Mouse (Mus musculus) liver, embryonic 14.5 days (tissue): ENCODE results near the gene Spag17. TPM values are rescaled to one million over a fixed set of nuclear protein-coding genes. Genes with fewer than 3 reads are reported as not detected.

ENCODE experiments used
- ATAC-seq: fragments of 200-750 bp; cut with Nextera tagmentation; 2 replicates; pipeline ENCODE4 v1.8.0; 2017; ENCODE audit warnings: moderate number of reproducible peaks, mild to moderate bottlenecking, moderate library complexity; ENCODE audit not compliant: insufficient read depth
- DNase-seq, 3 experiments: peaks; one replicate each; pipeline ENCODE4 v3.0.0-alpha.2; 2012 to 2013; ENCODE audit warnings: low read depth in 3 of 3, low spot score in 3 of 3
- H3K27ac ChIP-seq: fragments of 300-500 bp; sonication (generic); 2 replicates; pipeline ENCODE4 v1.5.1; 2014; ENCODE audit warnings: moderate library complexity, mild to moderate bottlenecking, control low read depth, inconsistent platforms
- H3K27me3 ChIP-seq: fragments of 300-500 bp; sonication (generic); 2 replicates; pipeline ENCODE4 v1.6.1; 2014; ENCODE audit warnings: mild to moderate bottlenecking, low read length, moderate library complexity; ENCODE audit not compliant: control insufficient read depth, insufficient read depth
- H3K36me3 ChIP-seq: fragments of 300-500 bp; sonication (generic); replicated peaks from 2 replicates; pipeline ENCODE4 v1.6.1; 2014; ENCODE audit warnings: low read depth; ENCODE audit not compliant: control insufficient read depth, insufficient read depth
- H3K4me1 ChIP-seq, 2 experiments: fragments of 200-500 bp in 1 of 2; fragments of 300-500 bp in 1 of 2; sonication (generic) in 1 of 2; replicated peaks; 2 replicates each; pipeline ENCODE4 v1.6.1; 2012 to 2014; ENCODE audit warnings: antibody characterized with exemption in 1 of 2, inconsistent platforms in 1 of 2, low read length in 1 of 2; ENCODE audit not compliant: control insufficient read depth in 2 of 2, insufficient read depth in 2 of 2
- H3K4me2 ChIP-seq: fragments of 300-500 bp; sonication (generic); 2 replicates; pipeline ENCODE4 v1.6.1; 2014; ENCODE audit warnings: low read depth, mild to moderate bottlenecking, control low read depth, moderate library complexity
- H3K4me3 ChIP-seq, 2 experiments: fragments of 200-500 bp in 1 of 2; fragments of 300-500 bp in 1 of 2; sonication (generic) in 1 of 2; 2 replicates each; pipeline ENCODE4 v1.5.1; 2012 to 2014; ENCODE audit warnings: low read depth in 2 of 2, low read length in 2 of 2, mild to moderate bottlenecking in 2 of 2, control low read depth in 1 of 2, inconsistent platforms in 1 of 2, moderate library complexity in 1 of 2; ENCODE audit not compliant: insufficient read depth in 1 of 2
- H3K9ac ChIP-seq: fragments of 300-500 bp; sonication (generic); replicated peaks from 2 replicates; pipeline ENCODE4 v1.6.1; 2014; ENCODE audit warnings: mild to moderate bottlenecking, control low read depth, moderate library complexity
- H3K9me3 ChIP-seq: fragments of 300-500 bp; sonication (generic); 2 replicates; pipeline ENCODE4 v1.6.1; 2016; ENCODE audit warnings: low read length, mixed read lengths; ENCODE audit not compliant: control insufficient read depth
- CTCF ChIP-seq: IDR thresholded peaks from 2 replicates; pipeline ENCODE4 v1.5.1; 2016; ENCODE audit warnings: antibody characterized with exemption, low read depth, control low read depth
- EP300 ChIP-seq: IDR thresholded peaks from 2 replicates; pipeline ENCODE4 v1.6.1; 2016; ENCODE audit warnings: antibody characterized with exemption, low read depth
- WGBS: fragments of 180-500 bp; shearing (Covaris S2); extraction: QIAGEN DNeasy Blood & Tissue Kit; methylation state at CpG from one replicate; pipeline ENCODE4 v1.1.7; 2014; ENCODE audit not compliant: insufficient replicate concordance; 5-methylcytosine and 5-hydroxymethylcytosine counted together
- polyA plus RNA-seq, 2 experiments: library from polyadenylated mRNA; depleted of rRNA in 1 of 2; stranded (reverse) in 1 of 2; unstranded in 1 of 2; fragments of >200 nt; fragmentation: Nextera tagmentation in 1 of 2; extraction: Ambion mirVana in 1 of 2; gene quantifications; 2 replicates each; pipeline versions ENCODE4 v1.2.1 to v1.2.3; 2012 to 2014

Gene Spag17
- polyA plus RNA-seq, 2 experiments, result 0.02 to 0.09 TPM

DNA sequence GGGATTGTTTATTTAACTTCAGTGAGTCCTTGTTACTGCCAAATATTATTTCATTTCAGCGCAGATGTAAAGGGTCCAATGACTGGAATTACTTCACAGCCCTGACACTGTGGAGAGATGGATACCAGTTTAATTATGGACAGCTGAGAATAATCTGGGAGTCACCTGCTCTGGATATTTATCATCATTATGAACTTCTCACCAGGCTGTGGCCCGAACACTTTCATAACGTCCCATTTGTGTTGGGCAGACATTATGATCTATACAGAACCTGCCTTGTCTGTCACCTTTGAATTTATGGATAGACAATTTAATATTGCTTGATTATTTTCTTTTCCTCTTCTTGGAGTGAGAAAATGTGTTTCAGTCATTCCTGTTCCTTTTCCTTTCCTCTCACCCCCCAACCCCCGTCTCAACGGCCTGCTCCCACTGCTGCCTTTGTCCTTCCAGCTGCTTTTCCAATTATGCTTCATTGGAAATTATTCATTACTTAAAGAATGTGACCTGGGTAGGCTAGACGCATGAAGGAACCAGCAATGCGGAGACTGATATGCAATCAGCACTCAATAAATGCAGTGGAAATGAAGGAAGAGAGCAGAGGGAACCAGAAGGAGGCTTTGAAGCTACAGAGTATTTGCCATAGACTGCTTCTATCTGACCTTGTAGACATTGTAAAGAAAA is 74.7 kb downstream of the Spag17 start:
- 62% methylated on average over 7 of the region's 7 CpGs for WGBS
- no peak for ATAC-seq

DNA sequence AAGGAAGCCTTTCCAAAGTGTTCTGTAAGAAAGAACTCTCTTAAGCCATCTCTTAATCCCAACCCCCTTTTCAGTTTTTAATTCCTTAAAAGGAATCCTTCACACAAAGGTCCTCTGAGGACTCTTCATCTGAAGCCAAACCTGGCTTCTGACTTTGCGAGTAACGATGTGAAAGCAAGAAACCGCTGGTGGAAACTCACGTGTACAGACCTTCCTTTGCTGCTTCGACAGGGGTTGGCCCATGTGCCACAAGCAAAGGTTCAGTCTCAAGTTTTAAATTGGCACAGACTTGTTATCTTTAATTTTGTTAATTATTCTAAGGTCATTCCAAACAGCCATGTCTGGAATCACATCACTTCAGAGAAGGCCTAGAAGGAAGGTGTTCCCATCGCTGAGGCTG is 79.1 kb downstream of the Spag17 start:
- Histone ChIP-seq H3K9me3 (no peaks in the 10 kb centered on the region), H3K4me2 (no peak overlapping the region), H3K4me3 (no peak overlapping the region), H3K9ac (no peak overlapping the region), H3K4me1 (no peaks in the 10 kb centered on the region), H3K27ac (no peak overlapping the region), H3K27me3 (no peaks in the 10 kb centered on the region), H3K36me3 (no peaks in the 10 kb centered on the region)
- ATAC-seq (no peak), DNase-seq (no peak)
- 67% methylated on average over 6 of the region's 6 CpGs for WGBS
- TF ChIP-seq CTCF (no peak), EP300 (no peak)

More for the DNA sequence above, 74.7 kb downstream of the Spag17 start:
- Histone ChIP-seq H3K9ac (no peak overlapping the region), H3K36me3 (no peaks in the 10 kb centered on the region), H3K9me3 (no peaks in the 10 kb centered on the region), H3K4me3 (no peak overlapping the region), H3K27ac (no peak overlapping the region), H3K4me2 (no peak overlapping the region), H3K27me3 (no peaks in the 10 kb centered on the region), H3K4me1 (no peaks in the 10 kb centered on the region)
- TF ChIP-seq CTCF (no peak), EP300 (no peak)
- no peak for DNase-seq

DNA sequence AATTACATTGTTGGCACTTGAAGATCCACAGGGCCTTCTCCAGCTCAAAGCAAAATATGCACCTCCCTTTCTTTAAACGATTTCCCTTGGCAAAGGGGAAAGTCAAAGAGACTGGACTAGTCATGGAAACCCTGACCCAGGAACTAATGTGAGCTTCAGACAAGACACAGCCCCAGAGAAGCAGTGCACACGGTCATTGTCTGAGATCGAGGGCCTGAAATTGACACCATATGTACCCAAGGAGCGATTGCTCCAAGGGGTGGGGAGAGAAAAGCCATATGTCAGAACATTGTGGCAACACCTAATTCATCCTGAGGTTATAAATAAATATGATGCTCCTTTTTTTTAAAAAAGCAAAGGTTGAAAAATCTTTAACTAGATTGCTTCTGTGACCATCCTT is 80.7 kb downstream of the Spag17 start:
- Histone ChIP-seq H3K4me2 (no peak overlapping the region), H3K9me3 (no peaks in the 10 kb centered on the region), H3K4me3 (no peak overlapping the region), H3K27ac (no peak overlapping the region), H3K4me1 (no peaks in the 10 kb centered on the region), H3K27me3 (no peaks in the 10 kb centered on the region), H3K36me3 (no peaks in the 10 kb centered on the region), H3K9ac (no peak overlapping the region)
- 60% methylated on average over 4 of the region's 4 CpGs for WGBS
- ATAC-seq (no peak), DNase-seq (no peak)
- TF ChIP-seq EP300 (no peak), CTCF (no peak)

DNA sequence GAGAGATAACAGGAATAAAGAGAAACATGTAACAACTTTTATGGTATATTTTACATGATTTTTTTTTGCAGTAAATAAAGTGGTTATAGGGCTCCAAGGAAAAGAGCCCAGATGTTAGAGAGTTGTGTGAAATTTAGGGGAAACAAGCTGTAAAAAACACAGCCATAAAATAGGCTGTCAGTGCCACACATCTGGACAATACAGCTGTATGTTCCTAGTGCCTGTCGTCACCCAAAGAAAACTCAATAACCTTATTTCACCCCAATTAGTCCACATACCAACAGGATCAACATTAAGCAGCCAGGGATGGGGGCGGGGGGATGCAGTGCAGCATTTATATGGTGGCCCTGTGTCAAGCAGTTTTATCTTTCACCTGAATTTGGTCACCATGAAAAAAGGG is 81.1 kb downstream of the Spag17 start:
- H3K4me2 ChIP-seq, result no peak overlapping the region
- WGBS, result 53% methylated on average over 2 of the region's 2 CpGs
- no peaks in the 10 kb centered on the region for H3K36me3 ChIP-seq
- no peaks in the 10 kb centered on the region for H3K27me3 ChIP-seq
- no peak overlapping the region for H3K27ac ChIP-seq
- no peaks in the 10 kb centered on the region for H3K9me3 ChIP-seq
- DNase-seq (no peak), ATAC-seq (no peak)
- no peak overlapping the region for H3K9ac ChIP-seq
- H3K4me1 ChIP-seq, result no peaks in the 10 kb centered on the region
- H3K4me3 ChIP-seq, result no peak overlapping the region
- TF ChIP-seq EP300 (no peak), CTCF (no peak)

DNA sequence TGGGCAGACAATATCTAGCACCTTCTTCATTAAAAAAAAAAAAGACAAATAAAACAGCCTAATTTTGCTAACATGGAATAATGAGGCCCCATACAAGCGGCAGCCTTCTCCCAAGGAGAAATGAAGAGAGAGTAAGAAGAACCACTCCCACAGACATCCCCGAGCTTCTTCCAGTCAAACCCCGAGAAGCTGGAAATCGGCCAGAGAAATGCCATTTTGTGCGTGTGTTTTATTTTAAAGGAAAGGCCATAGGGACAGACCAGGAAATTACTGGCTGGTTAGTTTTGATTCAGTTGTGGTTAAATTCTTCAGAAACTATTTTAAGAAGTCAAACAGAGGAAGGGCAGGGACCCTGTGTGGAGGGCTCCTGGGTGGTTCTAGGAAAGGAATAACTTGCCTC is 85.6 kb downstream of the Spag17 start:
- TF ChIP-seq CTCF, result no peak
- no peak for TF ChIP-seq EP300
- Histone ChIP-seq H3K4me2 (no peak overlapping the region), H3K4me1 (no peaks in the 10 kb centered on the region), H3K9ac (no peak overlapping the region), H3K4me3 (no peak overlapping the region), H3K36me3 (no peaks in the 10 kb centered on the region), H3K27ac (no peak overlapping the region), H3K9me3 (no peaks in the 10 kb centered on the region), H3K27me3 (no peaks in the 10 kb centered on the region)
- 57% methylated on average over 5 of the region's 5 CpGs for WGBS
- DNase-seq, result no peak
- ATAC-seq, result no peak
